Mouse (Mus musculus) retina, embryonic 14.5 days (tissue): ENCODE measurements around the gene Exoc4.

ENCODE experiments used
- DNase-seq: peaks from one replicate; pipeline ENCODE4 v3.0.0-alpha.2; 2015; ENCODE audit warnings: low spot score

Gene Exoc4

DNA sequence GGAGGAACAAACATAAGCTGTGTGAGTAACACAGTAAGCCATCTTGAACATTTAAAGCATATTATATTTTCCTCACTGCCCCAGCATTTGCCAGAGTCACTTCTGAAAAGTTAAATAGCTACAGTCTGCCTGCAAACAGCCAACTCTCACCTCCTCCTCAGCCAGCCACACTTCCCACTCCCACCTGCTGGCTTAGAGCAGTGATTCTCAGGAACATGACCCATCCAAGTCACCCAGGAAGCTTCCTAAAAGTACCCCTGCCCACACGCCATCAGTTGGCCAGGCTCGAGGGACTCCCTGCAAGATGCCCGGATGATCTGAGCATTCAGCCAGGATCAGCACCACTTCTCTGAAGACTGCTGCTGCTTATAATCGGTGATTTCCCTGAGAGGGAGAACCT, 514.4 kb downstream of the Exoc4 start:
- no peak for DNase-seq

DNA sequence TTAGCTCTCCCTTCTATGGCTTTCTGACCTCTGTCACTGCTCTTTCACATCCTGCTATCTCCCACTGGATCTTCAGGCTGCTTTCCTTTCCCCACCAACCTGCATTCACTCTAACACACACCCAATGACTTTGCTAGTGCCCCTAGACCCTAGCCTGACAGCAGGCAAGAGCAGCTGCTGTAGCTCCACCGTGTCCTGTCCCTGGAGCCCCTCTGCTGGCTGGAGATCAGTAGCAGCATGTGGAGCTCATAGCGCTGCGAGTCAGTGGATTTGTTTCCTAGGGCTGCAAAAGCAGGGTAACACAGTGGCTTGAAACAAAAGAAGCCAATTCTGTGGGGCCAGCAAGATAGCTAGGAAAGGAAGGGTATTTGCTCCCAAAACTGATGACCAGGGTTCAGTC, 515.1 kb downstream of the Exoc4 start:
- DNase-seq: no peak

DNA sequence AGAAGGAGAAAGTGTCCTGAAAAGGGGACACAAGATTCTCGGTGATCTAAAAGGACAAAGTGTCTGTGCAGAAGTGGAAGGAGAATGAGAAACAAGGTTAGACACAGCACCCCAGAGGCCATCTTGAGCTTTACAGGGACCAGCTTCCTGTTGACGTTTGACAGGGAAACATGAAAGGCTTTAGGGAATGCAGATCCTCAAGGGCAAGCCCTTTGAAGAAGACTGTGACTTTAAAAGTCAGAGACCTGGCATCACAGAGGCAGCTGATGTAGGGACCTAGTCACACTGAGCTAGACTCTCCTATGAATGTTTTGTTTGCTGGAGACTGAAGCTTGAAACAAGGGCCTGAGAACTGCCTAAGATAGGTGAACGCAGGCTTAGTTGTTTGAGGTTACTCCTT, 520.4 kb downstream of the Exoc4 start:
- DNase-seq: no peak

DNA sequence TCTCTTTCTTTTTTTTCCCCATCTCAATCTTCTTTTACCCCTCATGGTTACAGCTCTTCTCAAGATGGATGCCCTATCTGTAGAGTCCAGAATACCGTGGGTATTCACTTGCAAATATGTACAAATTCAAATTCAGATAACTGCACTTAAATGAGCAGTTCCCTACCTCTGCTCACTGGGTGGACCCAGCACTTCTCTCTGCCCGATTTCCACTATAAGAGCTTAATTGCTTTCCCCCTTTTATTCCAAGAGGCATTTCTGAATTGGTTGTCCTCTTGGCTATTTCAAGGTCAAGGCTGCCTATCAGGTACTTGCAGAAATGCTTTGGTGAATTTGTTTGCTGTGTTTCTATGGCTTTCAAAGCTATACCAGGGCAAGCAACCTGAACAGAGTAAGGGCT, 521.1 kb downstream of the Exoc4 start:
- DNase-seq: no peak

DNA sequence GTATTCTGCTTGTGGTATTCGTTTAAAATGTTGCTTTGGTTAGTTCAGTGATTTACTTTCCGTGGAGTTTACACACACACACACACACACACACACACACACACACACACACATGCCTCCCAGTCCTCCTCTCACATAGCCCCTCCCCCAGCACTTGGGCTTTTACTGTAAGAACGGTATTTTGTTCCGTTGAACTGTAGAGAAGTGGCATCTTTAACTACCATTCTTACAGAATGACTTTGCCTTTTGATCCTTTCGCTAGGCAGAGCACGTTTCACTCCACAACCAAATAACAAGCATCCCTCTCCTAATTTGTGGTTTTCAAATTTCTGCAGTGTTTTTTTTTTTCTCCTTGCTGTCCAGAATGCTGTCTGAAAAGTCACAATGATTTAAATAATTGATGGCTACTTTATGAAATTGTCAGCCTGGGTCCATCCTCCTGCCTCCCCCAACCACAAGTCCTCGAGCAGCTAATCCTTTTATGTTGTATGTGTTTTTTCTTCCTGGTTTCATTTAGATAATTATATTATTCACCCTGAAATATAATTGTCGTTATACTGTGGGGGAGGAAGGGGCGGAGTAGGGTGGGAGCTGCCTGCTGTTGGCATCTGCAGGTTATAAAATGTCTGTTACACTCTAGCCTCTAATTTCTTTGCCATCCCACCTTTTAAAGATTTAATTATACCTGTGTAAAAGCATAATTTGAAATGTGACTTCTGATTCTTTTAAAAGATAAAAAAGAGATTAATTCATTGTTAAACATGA, 523.8 kb downstream of the Exoc4 start:
- DNase-seq: peak; percentile 24

DNA sequence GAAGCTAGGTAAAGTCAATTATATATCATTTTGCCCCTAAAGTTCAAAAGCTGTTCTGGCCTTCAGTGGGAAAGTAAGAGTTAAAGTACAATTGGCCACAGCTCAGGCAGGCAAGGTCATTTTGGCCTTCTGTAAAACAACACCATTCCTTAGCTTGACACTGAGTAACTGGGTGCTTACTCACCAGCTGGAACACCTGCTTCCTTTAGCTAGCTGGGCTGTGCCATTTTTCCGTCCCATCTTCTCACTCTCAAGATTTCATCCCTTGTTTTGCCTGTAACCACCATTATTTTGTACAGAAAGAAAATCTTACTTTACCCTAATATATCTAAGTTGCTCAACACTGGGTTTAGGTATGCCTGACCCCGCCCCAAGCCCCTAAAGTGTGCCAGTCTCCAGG, 543.7 kb downstream of the Exoc4 start:
- DNase-seq: no peak

DNA sequence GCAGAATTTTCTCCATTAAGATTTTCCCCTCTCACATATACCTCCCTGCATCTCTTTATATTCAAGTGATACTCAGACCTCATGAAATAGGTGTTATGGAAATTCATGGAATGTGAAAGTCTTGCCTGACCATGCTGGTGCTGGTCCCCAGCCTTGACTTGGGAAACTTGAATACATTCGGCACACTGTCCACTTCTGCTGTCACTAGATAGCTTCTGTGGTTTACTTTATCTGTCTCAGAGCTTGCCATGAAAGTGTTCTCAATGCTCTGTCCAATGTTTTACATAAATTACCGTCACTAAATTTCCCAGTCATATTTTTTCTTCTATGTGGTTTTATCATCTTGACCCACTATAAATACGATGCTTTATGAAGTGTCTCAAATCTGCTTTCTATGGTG, 552.4 kb downstream of the Exoc4 start:
- no peak for DNase-seq

DNA sequence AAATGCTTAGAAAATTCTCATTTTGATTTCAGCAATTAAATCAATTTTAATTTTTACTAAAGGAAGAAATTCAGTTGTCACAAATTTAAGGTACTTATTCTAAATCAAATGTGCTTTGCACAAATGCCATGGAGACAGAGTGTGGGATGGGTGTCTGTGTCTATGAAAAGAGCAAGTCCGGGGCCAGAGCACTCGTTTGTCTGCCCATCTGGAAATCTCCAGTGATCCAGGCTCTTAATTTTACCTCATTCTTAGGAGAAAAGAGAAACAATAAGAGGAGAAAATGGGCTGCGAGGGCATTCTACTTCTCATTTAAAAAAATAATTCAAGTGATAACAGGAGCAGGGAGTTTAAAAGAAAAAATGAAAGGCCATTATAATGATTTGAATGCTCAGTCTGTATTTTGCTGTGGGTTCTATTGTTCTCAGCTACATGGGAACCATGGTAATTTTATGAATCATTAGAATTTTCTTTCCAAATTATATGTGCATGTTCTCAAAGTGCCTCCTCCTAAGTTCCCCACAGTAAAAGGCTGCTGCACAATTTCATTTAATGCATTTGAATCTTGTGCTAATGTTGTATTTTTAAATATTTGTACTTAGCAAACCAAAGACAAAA, 554.7 kb downstream of the Exoc4 start:
- DNase-seq: peak; percentile 18

DNA sequence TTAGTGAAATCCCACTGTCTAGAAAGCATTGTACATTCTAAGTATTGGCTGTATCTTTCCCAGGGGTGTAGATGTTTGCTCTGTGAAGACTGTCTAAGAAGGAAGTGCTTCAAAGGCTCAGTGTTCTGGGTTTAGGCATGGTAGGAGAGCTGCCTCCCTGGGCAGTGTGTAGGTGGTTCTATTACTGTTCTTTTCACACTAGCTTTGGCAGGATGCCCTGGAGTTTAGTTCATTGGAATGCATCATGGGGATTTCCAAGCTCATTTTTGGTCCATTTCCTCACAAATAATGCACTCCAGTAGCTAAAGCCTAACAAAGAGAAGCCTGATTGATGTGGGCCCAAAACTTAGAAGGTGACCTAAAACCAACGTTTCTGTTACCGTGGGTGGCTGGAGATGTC, 555.9 kb downstream of the Exoc4 start:
- DNase-seq: no peak

DNA sequence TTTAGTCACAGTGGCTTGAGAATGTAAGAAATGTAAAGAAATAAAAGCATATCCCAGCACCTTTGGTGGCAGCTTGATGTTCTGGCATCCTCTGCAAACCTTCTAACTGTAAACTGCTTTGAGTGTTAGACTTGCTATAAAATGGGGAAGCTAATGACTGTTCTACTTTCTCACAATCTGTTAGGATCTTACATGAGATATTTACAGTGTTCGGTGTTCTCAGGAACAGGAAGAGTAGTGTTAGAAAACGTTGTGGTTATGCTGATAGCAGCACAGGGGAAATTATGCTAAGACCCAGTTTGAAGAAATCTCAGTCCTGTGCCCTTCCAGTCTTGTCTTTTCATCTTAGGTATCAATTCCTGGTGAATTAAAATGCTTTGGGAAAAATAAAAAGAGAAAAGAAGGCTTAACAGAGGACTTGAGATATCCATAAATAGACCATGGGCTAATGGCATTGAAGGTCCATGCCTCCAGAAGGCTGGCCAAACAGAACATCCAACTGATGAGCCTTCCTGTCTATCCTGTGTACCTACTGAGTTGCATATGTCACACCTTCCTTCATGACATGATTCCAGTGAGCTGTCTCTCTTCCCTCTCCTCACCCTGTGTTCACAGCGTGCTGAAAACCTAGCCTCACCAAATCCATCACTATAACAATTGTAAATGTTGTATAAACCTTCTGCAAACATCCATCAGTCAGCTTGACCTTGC, 557.3 kb downstream of the Exoc4 start:
- no peak for DNase-seq

DNA sequence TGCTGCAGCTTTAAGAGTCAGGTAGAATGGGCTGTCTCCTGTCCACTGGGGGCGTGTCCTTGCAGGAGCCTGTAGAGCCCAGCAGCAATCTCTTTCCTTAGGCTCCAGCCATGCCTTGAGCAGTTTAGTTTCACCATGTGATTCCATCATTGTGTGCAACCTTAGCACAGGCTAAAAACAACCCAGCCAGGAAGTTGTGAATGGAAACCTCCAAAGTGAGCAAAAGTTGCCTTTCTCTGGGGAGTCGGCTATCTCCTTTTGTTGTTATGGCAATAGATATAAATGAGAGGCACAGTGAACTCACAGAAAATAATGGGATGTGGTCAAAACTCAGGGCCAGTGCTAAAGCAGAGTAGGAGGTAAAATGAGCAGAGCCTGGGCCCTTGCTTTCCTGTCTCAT, 565.5 kb downstream of the Exoc4 start:
- DNase-seq: no peak

DNA sequence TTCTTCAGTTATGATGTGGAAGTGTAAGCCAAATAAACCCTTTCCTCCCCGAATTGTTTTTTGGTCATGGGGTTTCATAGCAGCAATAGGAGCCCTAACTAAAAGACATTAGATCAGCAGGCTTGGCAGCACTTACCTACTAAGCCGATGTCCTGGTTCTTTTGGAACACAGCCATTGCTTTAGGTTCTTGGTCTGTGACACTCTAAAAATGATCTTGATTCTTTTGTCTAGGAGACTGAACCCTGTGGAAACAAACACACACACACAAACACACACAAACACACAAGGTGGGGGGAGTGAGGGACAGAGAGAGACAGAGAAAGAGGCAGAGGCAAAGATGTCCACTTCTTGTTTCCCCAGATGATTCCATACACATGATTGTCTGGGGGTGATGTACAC, 574.3 kb downstream of the Exoc4 start:
- no peak for DNase-seq

DNA sequence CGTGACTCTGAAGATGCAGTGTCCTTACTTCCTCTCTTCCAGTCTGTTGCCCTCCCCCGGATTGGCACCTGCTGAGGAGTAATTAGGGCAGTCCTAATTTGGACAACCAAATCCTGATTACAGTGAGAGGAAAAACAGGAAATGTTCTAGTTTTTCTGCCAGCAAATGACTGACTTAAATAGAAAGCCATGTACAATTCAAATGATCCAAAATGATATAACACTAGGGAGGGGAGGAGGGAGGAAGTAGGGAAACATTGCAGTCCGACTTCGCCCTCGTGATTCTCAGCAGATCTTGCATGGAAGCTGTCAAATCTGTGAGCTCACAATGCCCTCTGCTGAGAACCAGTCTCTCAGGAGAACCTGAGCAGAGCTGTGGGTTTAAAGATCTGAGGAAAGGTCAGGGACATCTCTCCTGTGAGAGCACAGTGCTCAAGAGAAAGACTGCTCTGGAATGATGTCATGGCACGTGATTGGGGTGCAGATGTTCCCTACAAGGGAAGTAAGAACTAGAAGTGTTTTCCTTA, 575.0 kb downstream of the Exoc4 start:
- DNase-seq: no peak

DNA sequence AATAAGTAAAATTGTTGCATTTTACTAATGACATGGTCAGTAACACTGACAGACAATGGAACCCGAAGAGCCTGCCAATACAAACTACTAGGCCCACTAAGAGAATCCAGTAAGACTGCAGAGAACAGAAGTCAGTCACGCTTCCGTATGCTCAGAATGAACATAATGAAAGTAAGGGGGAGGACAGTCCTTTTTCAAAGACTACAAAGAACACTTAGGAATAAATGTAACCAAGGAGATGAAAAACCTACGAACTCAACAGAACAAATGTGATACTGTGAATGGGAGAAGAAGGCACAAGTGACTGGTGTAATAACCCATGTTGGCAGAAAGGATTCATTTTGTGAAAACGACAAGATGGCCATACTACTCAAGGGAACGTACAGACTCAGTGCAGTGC, 579.6 kb downstream of the Exoc4 start:
- DNase-seq: no peak

DNA sequence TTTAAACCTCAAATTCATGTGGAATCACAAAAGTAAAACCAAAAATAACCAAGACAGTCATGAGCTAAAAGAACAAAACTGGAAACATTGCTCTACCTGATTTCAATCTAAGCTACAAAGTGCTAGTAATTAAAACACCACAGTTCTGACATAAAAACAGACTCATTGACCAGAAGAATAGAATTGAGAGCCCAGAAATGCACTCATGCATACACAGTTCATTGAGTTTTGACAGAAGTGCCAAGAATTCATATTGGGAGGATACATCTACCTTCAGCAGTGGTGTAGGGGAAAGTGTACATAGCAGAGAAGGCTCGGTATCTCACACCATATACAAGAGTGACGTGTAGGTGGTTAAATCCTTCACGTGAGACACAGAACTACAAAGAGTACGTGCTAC, 580.4 kb downstream of the Exoc4 start:
- no peak for DNase-seq

DNA sequence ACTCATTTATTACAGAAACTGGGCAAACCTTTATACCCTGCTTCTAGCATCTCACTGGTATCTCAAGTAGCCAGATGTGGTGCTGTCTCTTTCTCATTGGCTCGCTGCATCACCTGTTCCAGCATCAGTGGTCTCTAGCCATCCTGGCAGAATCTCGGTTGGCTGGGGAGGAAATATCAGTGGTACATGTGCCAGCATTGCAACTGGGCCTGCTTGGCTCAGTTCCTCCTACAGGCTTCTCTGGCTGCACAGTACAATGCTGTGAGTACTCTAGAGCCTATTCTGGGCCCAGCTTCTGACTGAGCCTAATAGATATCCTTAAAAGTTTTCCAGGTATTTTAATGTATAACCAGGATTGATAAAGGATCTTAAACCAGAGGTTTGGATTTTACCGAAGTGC, 582.4 kb downstream of the Exoc4 start:
- DNase-seq: no peak

DNA sequence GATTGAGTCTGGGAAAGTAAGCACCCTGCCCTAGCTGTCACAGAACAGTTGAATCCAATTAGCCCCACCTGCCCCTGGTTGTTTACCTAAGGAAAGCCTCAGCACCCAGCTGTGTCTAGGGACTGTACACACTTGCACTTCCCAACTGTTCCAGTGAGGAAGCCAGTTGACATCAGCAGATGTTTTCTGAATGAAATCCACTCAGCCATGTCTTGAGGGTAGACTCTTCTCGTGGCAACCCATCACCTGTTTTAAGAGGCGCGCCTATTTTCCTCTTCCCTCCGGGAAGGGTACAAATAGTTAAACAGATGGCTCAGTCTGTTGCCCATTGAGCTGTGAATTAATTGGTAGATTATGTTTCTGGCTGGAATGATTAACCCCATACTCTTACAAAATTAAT, 584.1 kb downstream of the Exoc4 start:
- peak; percentile 51 for DNase-seq

DNA sequence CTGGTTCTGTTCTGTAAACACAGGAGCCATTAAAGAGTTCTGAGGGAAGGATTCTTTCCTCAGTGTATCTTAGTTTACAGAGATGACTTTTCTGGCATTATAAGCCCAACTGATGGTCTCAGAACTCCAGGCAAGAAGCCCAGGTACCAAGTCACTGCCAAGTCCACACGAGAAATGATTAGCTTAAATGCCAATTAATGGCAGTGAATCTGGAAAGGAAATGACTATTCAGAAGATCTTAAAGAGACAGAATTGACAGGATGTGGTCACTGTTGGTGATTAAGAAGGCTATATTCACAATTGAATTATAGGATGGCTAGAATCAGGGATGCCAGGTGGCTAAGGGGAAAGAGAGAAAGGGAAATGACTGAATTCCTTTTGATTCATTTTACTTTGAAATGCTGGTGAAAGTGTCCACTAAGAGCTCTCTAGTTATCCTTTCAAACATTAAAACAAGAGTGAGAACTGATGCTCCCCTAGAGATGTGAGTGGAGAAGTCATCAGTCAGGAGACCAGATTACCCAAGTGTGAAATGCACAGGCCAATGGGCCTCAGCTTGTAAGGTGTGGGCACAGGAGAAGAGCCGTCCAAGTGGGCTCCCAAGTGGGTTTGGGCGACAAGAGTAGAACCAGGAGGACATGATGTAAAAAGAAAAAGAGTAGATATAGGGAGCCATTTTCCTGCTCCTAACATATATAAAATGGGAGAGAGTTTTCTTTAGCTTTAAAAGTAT, 587.3 kb downstream of the Exoc4 start:
- no peak for DNase-seq

DNA sequence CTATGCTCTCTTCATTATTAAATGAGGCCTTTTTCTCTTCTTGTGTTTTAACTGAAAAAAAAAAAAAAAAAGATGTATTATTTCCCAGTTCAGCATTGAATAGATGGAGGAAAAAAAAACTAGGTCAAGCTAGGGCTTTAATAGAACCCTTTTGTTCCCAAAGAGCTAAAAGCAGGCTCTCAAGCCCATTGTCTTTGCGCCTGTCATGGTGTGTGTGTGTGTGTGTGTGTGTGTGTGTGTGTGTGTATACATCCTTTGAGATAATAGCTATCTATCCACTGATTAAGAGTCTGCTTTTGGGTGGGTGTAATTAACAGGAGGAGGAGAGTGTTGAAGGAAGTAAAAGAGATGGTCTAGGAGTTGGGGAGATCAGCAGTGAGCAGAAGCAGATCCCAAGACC, 594.0 kb downstream of the Exoc4 start:
- peak; percentile 79 for DNase-seq

DNA sequence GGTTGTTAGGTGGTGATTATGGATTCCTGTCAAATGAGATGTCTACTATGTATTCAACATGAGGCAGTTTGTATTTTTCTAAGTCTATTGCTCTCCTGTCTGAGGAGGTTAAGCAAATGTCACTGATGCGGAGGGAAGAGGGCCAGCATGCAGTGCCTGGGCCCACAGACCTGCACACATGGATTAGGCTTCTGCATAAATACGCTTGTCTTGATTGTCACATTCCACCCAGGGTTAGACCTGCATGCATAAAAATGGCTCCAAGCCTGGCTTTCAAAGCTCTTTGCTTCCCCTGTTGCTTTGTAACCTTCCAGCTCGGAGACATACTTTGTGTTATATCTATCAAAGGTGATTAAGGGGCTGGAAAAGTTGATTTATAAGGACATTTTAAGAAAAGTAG, 610.2 kb downstream of the Exoc4 start:
- no peak for DNase-seq

DNA sequence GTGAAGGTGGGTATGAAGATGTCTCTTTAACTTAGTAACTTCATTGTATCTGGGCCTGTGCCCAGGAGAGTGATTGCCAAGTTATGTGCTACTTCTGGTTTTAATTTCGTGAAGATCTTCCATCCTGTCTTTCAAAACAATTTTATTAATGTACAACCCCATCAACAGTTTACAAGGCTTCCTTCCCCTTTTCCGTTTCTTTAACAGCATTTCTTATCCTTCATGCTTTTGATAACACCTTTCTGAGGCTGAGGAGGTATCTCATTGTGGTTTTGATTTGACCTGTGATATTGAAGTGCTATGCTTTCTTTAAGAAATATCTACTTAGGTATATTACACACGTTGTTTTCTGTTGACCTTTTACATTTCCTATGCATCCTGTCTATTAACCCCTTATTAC, 616.9 kb downstream of the Exoc4 start:
- no peak for DNase-seq

DNA sequence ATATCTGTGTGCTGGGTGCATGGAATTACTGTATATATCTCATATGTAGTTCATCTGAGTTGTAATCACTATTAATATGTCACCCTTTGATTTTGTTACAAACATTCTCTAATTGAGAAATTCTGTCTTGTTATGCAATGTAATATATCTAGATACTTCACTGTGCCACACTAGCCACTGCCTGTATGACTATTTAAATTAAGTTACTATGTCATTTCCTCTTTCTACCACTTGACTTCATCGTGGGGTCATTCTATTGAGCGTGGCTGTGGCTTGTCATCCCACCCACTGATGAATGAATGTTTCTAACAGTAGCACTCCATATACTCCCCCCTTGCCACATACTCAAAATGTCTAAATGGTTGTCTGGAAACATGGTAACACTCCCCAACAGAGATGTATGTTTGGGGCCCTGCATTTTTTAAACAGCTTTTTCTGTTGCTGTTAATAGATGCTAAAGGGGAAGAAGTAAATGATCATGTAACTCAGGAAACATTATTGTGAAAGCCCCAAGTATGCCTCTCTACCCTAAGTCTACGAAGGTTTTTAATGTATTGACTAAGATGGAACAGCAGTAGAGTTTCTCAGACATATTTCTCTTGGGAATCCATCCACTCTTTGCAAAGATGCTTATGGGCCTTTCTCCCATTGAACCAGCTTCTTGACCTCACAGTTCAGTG, 618.2 kb downstream of the Exoc4 start:
- no peak for DNase-seq
